Mouse (Mus musculus) kidney, postnatal 10 days (tissue): ENCODE results near the gene Olfr694.
"Not testable (repeated sequence)": the region's sequence is repeated elsewhere in the genome, so short reads cannot be mapped to it uniquely, and the experiment has no call there.

ENCODE experiments used
- DNase-seq: peaks from one replicate; pipeline ENCODE4 v3.0.0; 2021; ENCODE audit warnings: mixed read lengths

Olfr694 gene

GRCm38 (mm10) chr7:106691714-106692113, at the start of gene Olfr694:
Gene Olfr694 (minus strand): TSS chr7:106691814.
- DNase-seq, result no peak

DNA sequence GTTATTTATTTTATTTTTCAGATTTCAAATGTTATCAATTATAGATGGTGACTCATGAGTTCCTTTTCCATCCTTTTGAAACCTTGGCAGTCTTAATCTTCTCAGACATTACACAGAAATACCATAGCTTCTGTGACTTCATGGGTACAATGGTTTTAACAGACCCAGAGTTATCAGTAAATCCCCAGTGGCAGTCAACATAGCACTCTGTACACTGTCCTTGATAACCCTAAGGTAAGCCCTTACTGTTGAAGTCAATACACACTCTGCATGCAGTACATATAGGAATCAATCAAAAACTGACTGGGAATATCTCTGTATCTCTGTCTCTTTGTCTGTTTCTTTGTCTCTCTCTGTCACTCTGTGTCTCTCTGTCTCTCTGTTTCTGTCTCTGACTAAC, 45.4 kb upstream of the Olfr694 start:
- DNase-seq, result no peak

DNA sequence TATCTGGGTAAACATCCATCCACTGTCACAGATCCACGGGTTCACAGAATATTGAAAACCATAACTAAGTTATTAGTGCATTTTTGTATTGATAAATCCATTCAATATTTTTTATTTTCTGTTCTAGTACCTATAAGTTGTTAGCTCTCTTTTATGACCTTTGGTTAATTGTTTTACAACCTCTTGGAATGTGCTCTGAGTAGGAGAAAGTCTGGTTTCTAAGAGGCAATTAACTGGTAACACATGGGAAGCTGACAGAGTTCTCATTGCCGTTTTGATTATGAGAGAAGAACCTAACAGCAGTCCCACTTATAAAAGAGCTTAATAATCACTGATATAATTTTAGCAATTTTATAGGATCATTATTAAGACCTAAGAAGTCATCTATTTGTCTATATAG, 42.1 kb upstream of the Olfr694 start:
- DNase-seq, result no peak

DNA sequence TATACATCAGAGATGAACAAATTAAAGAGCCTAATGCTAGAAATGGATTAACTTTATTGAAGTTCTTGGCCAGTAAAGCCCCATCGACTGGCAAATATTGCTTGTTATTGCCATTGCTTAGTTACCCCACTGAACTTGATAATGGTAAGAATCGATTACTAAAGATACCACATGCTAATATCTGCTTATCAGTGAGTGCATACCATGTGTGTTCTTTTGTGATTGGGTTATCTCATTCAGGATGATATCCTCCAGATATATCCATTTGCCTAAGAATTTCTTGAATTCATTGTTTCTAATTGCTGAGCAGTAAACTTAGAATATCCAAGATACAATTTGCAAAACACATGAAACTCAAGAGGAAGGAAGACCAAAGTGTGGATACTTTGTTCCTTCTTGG, 34.0 kb upstream of the Olfr694 start:
- not testable (repeated sequence) for DNase-seq

DNA sequence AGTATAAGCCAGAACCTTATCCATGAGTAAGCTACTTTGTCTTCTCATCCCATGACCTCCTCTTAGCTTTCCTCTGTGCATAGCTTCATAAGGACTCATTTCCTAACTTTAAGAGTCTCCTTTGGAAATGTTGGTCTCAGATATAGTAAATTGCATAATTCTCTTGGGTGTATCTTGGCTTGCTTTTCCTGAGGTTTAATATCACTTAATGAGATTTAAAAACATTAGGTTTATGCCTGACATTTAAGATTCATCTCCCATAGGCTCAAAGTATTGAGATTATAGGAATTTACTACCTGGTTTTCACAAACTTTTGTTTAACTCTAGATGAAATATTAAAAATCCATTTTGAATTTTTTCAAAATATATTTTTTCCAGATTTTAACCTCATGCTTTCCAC, 24.7 kb upstream of the Olfr694 start, which contains the start of gene Olfr695:
Olfr695 (minus strand) TSS at position 101 of the 400 bp plus-strand sequence.
- no peak for DNase-seq

GRCm38 (mm10) chr7:106711463-106711862, 19.8 kb upstream of the Olfr694 start:
- no peak for DNase-seq

- DNase-seq, result not testable (repeated sequence)
These were observed 16.1 kb upstream of the Olfr694 start for GRCm38 (mm10) chr7:106707705-106708104.

- no peak for DNase-seq
These were observed 5.3 kb upstream of the Olfr694 start for GRCm38 (mm10) chr7:106696891-106697290.

GRCm38 (mm10) chr7:106692976-106693375, 1.4 kb upstream of the Olfr694 start:
- DNase-seq, result no peak

- no peak for DNase-seq
These were observed 6.2 kb downstream of the Olfr694 start for GRCm38 (mm10) chr7:106685382-106685781.

DNA sequence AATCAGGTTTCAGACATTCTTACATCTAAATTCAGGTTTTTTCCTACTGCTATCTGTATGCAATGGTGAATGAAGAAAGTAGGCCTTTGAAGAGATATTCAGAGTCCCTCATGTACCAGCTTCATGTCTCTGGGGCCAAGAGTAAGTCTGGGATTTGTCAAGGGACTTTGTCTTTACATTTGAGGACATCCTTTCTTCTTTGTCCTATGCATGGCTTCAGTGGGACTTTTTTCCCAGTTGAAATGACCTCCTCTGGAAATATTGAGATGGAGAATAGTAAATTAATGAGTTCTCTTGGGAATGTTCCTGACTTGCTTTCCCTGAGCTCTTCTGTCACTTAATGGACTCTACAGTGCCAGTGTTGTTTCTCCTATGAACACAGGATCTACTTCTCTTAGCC, 11.1 kb downstream of the Olfr694 start, which contains the start of gene Olfr693:
Olfr693 (minus strand) TSS at position 101 of the 400 bp plus-strand sequence.
- DNase-seq, result no peak

DNA sequence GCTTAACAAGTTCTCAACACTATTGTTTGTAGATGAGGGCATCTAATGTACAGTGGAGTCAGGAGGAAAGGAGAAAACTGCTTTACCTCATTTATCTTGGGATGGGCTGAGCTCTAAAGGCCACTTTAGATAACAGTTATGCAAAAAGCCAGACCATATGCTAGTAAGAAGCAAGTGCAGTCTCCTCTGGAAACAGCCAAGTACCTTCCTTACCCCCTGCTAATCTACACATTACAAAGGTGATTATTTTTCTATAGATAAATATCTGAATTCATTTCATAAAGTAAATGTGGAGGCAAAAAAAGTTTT, 39.3 kb downstream of the Olfr694 start:
- no peak for DNase-seq

DNA sequence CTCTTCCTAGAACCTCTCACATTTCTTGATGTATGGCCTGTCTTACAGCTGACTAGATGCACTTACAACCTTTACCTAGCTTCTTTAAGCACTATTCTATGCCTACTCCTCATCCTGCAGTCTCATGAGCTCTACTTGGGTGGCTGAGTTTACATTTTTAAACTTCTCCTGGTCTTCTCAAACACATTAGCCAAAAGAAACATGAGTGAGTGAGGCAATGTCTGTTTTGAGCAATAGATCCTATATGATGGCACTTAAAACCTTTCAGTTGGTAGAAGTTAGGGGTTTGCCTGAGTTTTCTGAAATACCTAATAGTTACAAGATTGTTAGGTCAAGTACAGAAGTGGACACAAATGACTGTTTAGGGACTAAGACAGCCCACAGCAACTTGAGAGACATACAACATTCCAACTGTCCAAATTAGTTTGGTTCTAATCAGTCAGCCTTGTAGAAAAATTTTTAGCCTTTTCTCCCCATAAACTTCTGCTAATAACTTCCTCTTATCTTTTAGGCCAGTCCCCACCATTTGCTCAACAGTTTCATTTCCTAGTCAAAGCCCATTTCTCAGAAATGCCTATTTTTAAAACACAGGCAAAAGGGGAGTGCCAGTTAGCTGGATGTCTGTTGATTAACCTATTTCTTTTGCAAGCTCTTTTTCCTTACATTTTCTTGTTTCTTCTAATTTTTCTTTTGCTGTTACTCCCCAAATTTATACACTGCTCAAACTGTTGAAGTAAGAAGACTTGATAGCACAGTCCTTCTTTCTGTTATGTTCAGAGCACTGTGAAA, 39.9 kb downstream of the Olfr694 start:
- no peak for DNase-seq

DNA sequence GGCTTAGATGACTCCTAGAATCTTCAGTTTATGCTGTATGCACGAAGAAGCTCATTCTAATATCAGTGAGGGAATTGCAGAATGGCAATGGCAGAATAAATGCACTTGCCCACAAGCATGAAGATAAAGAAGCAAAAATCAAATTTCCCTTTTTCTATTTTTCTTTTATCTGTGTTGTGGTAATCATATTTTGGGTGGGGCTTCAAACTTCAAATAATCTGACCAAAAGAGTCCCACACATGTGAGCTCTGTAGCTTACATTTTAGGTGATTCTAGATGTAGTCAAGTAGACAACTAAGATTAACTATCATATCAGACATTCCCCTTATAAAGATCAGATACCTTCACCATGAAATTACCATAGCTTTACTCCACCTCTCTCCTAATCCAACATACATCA, 41.8 kb downstream of the Olfr694 start:
- no peak for DNase-seq

- DNase-seq, result no peak
These were observed 46.4 kb downstream of the Olfr694 start for GRCm38 (mm10) chr7:106645261-106645660.

GRCm38 (mm10) chr7:106644222-106644870, 47.3 kb downstream of the Olfr694 start:
- DNase-seq, result no peak

- DNase-seq, result no peak
These were observed 50.8 kb downstream of the Olfr694 start for GRCm38 (mm10) chr7:106640839-106641238.

DNA sequence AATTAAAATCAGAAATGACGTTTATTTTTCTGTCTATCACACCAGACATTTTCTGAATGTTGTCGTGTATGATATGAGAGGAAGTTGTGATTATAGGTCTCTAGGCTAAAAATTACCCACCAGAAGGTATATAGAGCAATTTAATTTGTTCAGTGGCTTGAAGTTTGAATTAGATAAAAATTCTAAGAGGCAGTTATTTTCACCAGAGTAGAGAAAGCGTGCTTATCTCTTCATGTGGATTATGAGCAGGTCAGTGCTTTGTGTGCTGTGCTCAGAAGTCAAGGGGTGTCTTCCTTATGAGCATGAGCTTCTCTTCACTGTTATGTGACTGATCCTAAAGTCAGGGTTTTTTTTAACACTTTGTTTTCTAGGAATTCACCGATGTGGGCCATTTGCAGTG, 56.1 kb downstream of the Olfr694 start:
- DNase-seq, result no peak
